Mouse (Mus musculus): ENCODE results near the gene Plpp1.

- TF ChIP-seq CTCF (IDR thresholded peaks at IDR 0.05; ENCODE audit: low read depth) (no peak), EP300 (IDR thresholded peaks at IDR 0.05; ENCODE audit: low read depth) (peak; percentile 79)
Observed at GRCm38 (mm10) chr13:112807936-112808667, 7.5 kb downstream of the Plpp1 start.
